Mouse (Mus musculus) midbrain, postnatal 0 days (tissue): ENCODE data around the gene Tmem53. TPM values are rescaled to one million over a fixed set of nuclear protein-coding genes. Genes with fewer than 3 reads are reported as not detected.

Experiments used
- ATAC-seq: fragments of 200-750 bp; cut with Nextera tagmentation; 2 replicates; pipeline ENCODE4 v1.8.0; 2017; ENCODE audit warnings: moderate number of reproducible peaks, mild to moderate bottlenecking, moderate TSS enrichment, moderate library complexity; ENCODE audit not compliant: low FRiP score
- DNase-seq: peaks from one replicate; pipeline ENCODE4 v3.0.0-alpha.2; 2015; ENCODE audit warnings: low spot score
- H3K27ac ChIP-seq: fragments of 300-500 bp; sonication (generic); 2 replicates; pipeline ENCODE4 v1.5.1; 2014; ENCODE audit warnings: low read depth, mild to moderate bottlenecking, low read length, mixed read lengths
- H3K27me3 ChIP-seq: fragments of 300-500 bp; sonication (generic); 2 replicates; pipeline ENCODE4 v1.6.1; 2014; ENCODE audit warnings: low read length, control low read depth, mixed read lengths; ENCODE audit not compliant: insufficient read depth
- H3K36me3 ChIP-seq: fragments of 300-500 bp; sonication (generic); 2 replicates; pipeline ENCODE4 v1.6.1; 2014; ENCODE audit warnings: low read length, control low read depth, mixed read lengths; ENCODE audit not compliant: insufficient read depth
- H3K4me1 ChIP-seq: fragments of 300-500 bp; sonication (generic); 2 replicates; pipeline ENCODE4 v1.6.1; 2014; ENCODE audit warnings: mild to moderate bottlenecking, control low read depth, antibody characterized with exemption, low read length, mixed read lengths; ENCODE audit not compliant: insufficient read depth
- H3K4me2 ChIP-seq: fragments of 300-500 bp; sonication (generic); 2 replicates; pipeline ENCODE4 v1.6.1; 2014; ENCODE audit warnings: low read depth, mild to moderate bottlenecking, low read length, mixed read lengths; ENCODE audit not compliant: poor library complexity, severe bottlenecking
- H3K4me3 ChIP-seq: fragments of 300-500 bp; sonication (generic); 2 replicates; pipeline ENCODE4 v1.5.1; 2014; ENCODE audit warnings: low read depth, mild to moderate bottlenecking, low read length, moderate library complexity
- H3K9ac ChIP-seq: fragments of 300-500 bp; sonication (generic); replicated peaks from 2 replicates; pipeline ENCODE4 v1.6.1; 2014; ENCODE audit warnings: mild to moderate bottlenecking, low read length, moderate library complexity, mixed read lengths; ENCODE audit not compliant: poor library complexity, severe bottlenecking
- H3K9me3 ChIP-seq: fragments of 300-500 bp; sonication (generic); 2 replicates; pipeline ENCODE4 v1.6.1; 2016; ENCODE audit warnings: low read length, control low read depth
- CTCF ChIP-seq: IDR thresholded peaks from 2 replicates; pipeline ENCODE4 v1.5.1; 2016; ENCODE audit warnings: antibody characterized with exemption, mild to moderate bottlenecking
- WGBS: fragments of 180-500 bp; shearing (Covaris S2); extraction: QIAGEN DNeasy Blood & Tissue Kit; methylation state at CpG from one replicate; pipeline ENCODE4 v1.1.7; 2014; 5-methylcytosine and 5-hydroxymethylcytosine counted together
- polyA plus RNA-seq: library from polyadenylated mRNA; unstranded; fragments of >200 nt; fragmentation: Nextera tagmentation; extraction: Ambion mirVana; gene quantifications from 2 replicates; pipeline ENCODE4 v1.2.1, GENCODE M21; 2015
- total RNA-seq: library from RNA; depleted of rRNA; stranded (reverse); fragments of >200 nt; gene quantifications from 2 replicates; pipeline ENCODE4 v1.2.3, GENCODE M21; 2014

The Tmem53 gene
- total and polyA plus RNA-seq, 2 experiments from 2014 or later: 7.6 to 9.7 TPM

DNA sequence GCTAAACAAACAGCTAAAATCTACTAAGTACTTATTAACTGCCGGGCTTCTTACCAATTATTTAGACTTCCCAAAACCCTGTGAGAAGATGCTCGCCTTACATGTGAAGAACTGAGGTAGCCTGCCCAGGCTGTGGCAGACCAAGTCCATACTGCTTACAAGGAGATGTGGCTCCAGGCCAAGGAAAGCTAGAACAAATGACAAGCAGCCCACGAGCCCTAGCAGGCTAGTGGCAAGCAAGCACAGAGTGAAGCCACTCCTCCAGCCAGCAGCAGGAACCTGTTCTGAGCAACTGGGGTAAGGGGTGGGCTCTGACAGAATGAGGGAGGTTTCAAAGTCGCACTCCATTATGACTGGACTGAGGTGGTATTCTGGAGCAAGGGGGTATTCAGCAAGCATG, 23.0 kb downstream of the Tmem53 start:
- H3K4me1 ChIP-seq: no peaks in the 10 kb centered on the region
- H3K9ac ChIP-seq: no peak overlapping the region
- H3K27ac ChIP-seq: no peak overlapping the region
- 0 out of 2 replicates have a peak, but pooled peaks cover 4% of the 10 kb centered on the region for H3K9me3 ChIP-seq
- H3K4me2 ChIP-seq: no peak overlapping the region
- TF ChIP-seq CTCF: no peak
- 92% methylated on average over 4 of the region's 4 CpGs for WGBS
- no peaks in the 10 kb centered on the region for H3K27me3 ChIP-seq
- H3K4me3 ChIP-seq: no peak overlapping the region
- H3K36me3 ChIP-seq: peaks cover 47% of the 10 kb centered on the region
- DNase-seq (no peak), ATAC-seq (no peak)

DNA sequence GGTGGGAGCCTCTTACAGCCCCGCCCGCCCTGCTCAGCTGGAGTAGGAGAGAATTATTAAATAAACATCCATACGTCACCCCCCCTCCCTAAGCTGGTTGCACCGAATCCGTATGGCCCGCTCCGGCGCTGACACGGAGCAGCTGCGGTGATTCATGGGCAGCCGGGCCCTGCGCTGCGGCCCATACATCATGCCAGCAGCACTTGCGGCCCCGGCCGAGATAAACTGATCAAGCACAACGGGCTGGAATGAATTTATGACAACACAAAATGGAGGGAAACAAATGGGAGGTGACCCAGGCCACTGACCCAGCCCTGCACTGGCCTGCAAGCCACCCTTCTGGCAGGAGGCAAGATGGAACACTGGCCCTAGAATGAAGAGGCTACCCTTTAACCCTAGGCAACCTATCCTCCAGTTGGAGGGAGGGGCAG, 24.5 kb downstream of the Tmem53 start:
- no peak overlapping the region for H3K27ac ChIP-seq
- DNase-seq (no peak), ATAC-seq (no peak)
- no peak overlapping the region for H3K4me3 ChIP-seq
- H3K4me1 ChIP-seq: no peaks in the 10 kb centered on the region
- no peak overlapping the region for H3K9ac ChIP-seq
- WGBS: 96% methylated on average over 17 of the region's 17 CpGs
- peaks cover 45% of the 10 kb centered on the region for H3K36me3 ChIP-seq
- H3K9me3 ChIP-seq: 0 out of 2 replicates have a peak, but pooled peaks cover 4% of the 10 kb centered on the region
- no peak overlapping the region for H3K4me2 ChIP-seq
- H3K27me3 ChIP-seq: no peaks in the 10 kb centered on the region
- TF ChIP-seq CTCF: no peak

DNA sequence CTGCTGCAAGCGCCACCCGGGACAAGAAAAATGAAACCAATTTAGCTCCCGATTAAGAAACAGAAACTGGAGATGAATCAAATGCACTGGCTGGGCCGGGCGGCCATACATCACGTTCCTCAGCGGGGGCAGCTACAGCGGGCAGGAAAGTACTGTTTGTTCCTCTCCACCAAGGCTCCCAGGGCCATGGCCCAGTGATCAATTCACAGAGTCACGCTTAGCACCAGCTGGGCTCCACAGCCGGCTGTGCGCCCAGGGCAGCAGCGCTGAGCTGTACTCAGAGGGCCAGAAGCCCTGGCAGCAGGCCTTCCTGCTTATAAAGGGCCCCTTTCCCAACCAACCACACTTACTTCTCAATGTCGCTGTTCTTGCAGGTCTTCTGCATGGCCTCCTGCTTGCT, 25.3 kb downstream of the Tmem53 start:
- Histone ChIP-seq H3K4me1 (no peaks in the 10 kb centered on the region), H3K27ac (no peak overlapping the region), H3K4me3 (no peak overlapping the region), H3K36me3 (peaks cover 39% of the 10 kb centered on the region), H3K4me2 (no peak overlapping the region), H3K9ac (no peak overlapping the region), H3K27me3 (no peaks in the 10 kb centered on the region), H3K9me3 (0 out of 2 replicates have a peak, but pooled peaks cover 4% of the 10 kb centered on the region)
- no peak for ATAC-seq
- no peak for TF ChIP-seq CTCF
- WGBS: 91% methylated on average over 13 of the region's 13 CpGs
- no peak for DNase-seq

DNA sequence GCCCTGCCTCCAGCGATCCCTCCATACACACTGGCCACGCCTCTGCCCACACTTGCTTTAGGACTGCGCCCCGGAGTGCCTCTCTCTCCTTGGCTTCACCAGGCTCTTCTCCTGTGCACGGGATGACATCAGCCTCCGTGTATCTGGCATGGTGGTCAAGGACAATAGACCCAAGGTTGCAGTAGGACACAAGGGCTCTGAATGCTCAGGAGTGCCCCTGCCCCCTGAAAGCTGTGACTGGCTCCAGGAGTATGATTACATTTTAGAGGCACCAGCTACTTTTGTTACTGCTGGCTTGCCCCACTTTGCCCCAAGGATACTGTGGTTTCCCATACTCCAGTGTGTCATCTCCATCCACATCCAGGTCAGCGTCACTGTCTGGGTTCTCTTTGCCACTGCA, 25.9 kb downstream of the Tmem53 start:
- TF ChIP-seq CTCF: no peak
- ATAC-seq (no peak), DNase-seq (no peak)
- Histone ChIP-seq H3K9me3 (0 out of 2 replicates have a peak, but pooled peaks cover 4% of the 10 kb centered on the region), H3K27me3 (no peaks in the 10 kb centered on the region), H3K4me1 (no peaks in the 10 kb centered on the region), H3K4me2 (no peak overlapping the region), H3K36me3 (peaks cover 34% of the 10 kb centered on the region), H3K9ac (no peak overlapping the region), H3K4me3 (no peak overlapping the region), H3K27ac (no peak overlapping the region)
- WGBS: 95% methylated on average over 7 of the region's 7 CpGs

DNA sequence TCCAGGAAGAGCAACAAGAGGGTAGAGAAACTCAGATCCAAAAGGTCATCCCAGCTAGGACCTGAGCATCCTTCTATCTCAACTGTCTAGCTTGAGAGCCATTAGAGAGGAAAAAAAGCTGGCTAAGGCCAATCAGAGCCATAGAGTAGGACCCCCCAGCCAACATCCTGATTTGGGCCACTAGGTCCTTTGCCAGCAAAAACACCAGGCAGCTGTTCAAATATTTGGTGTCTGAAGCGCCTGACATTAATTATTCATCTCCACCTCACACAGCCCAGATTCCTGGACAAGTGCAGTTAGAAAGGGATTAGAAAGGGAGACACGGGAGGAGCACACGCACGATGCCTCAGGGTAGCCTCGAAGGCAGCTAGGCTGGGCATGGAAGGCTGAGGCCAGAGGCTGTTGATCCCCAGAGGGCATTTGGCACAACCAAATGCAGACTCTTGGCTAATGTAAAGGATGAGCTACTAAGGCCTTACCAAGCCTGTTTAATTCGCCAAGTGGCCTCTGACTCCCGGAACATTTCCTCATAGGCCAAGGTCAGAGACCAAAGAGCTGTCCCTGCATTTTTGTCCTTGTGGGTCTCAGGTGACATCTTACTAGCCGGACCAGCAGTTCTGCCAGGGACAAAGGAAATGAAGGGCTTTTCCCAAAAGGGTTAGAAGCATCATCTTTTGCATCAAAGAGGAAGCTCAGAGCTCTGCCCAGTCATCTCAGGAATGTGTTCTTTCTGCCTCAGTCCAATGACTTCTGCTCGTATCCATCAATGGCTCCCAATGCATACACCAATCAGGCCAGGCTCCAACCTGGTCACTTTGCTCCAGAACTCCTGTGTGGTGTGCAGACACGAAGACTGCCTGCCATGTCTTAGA, 26.9 kb downstream of the Tmem53 start:
- Histone ChIP-seq H3K9me3 (0 out of 2 replicates have a peak, but pooled peaks cover 4% of the 10 kb centered on the region), H3K4me3 (no peak overlapping the region), H3K27ac (no peak overlapping the region), H3K4me2 (no peak overlapping the region), H3K27me3 (no peaks in the 10 kb centered on the region), H3K9ac (no peak overlapping the region), H3K4me1 (peaks cover 5% of the 10 kb centered on the region; the same call in 1 of the 2 replicates), H3K36me3 (peaks cover 30% of the 10 kb centered on the region)
- DNase-seq: no peak
- no peak for TF ChIP-seq CTCF
- ATAC-seq: no peak
- 54% methylated on average over 10 of the region's 10 CpGs for WGBS

DNA sequence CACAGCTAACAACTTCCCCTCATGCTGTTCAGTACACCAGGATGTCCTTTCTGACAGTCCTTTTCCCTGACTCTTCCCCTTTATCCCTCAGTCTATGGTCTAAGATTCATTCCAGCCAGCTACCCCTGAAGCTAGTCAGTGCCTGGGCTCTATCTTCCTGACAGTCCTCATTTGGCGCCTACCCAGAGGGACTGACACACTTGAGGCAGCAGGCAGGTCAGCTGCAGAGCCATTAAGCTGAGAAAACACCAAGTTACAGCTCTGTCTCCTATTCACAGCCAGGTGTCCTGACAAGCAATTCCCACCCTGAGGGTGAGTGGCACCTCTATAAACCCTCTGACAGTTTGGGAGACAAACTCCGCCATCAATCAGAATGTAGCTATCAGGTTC, 27.5 kb downstream of the Tmem53 start:
- no peaks in the 10 kb centered on the region for H3K27me3 ChIP-seq
- peaks cover 31% of the 10 kb centered on the region for H3K36me3 ChIP-seq
- H3K4me3 ChIP-seq: no peak overlapping the region
- DNase-seq (no peak), ATAC-seq (no peak)
- no peak for TF ChIP-seq CTCF
- peaks cover 5% of the 10 kb centered on the region; the same call in 1 of the 2 replicates for H3K4me1 ChIP-seq
- no peak overlapping the region for H3K27ac ChIP-seq
- no peak overlapping the region for H3K9ac ChIP-seq
- H3K4me2 ChIP-seq: no peak overlapping the region
- WGBS: 89% methylated on average over 2 of the region's 2 CpGs
- H3K9me3 ChIP-seq: 0 out of 2 replicates have a peak, but pooled peaks cover 2% of the 10 kb centered on the region
